Mouse (Mus musculus): ENCODE data around the gene Tesk1.

Tesk1 gene

GRCm38 (mm10) chr4:43493186-43493845 lies 51.6 kb downstream of the Tesk1 start:
- peak; percentile 98 for DNase-seq (ENCODE audit: low read depth)

- DNase-seq (ENCODE audit: low read depth): peak; percentile 43
These were observed 52.1 kb downstream of the Tesk1 start for GRCm38 (mm10) chr4:43493846-43494240.

GRCm38 (mm10) chr4:43496587-43496986 lies 54.8 kb downstream of the Tesk1 start:
- DNase-seq (ENCODE audit: low read depth): no peak

- no peak for DNase-seq (ENCODE audit: low read depth)
These were observed 55.7 kb downstream of the Tesk1 start for GRCm38 (mm10) chr4:43497405-43497804.

All from NIH3T3 (cell line).